Mouse (Mus musculus) kidney, adult 8-10 months (tissue): ENCODE measurements around the gene Msx2.
A peak's percentile ranks its signal among the peaks of the same experiment; 100 is the strongest.

ENCODE experiments used
- DNase-seq, 2 experiments: peaks; one replicate each; pipeline ENCODE4 v3.0.0; 2022

The Msx2 gene

DNA sequence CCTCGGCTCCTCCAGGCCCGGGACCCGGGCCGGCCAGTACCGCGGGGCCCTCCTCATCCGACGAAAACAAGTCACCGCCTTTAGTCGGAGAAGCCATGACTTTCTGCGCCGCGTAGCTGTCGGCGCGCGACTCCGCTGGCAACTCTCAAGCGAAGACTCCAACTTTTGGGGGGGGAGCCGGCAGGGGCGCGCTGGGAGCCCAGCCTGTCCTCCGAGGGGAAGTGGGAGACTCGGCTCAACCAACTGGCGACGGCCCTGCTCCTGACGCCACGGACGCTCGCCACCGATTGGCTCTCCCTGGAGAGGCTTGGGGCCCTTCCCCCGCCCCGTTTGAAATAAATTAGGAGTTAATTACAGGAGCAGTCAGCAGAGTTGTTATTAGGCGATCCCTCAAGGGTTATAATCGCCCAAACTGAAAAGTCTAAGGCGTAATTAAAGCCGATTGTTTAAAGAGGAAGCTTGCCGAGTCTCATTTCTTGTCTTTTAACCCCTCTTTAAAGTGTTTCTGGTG, at the start of gene Msx2:
Gene Msx2 (minus strand): TSS at position 461 of the 511 bp plus-strand sequence.
- peak; percentile 17 to 21 for DNase-seq

DNA sequence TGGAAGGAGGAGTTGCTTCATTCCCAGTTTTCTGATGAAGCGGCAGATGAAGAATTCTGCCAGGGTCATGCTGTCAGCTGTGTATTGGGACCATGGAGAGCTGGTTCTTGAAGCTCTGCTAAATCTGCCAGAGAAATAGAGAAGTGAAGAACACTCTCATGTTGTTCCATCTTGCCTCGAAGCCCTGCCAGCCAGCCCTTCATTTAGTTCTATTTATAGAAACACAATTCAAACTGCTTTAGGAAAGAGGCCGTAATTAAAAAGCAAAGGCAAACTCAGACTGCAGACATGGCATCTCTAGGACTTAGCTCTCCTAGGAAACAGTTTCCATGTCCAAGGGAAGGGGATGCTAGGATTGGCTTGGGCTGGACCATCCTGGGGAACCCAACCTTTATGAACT, 48.6 kb upstream of the Msx2 start:
- no peak for DNase-seq

DNA sequence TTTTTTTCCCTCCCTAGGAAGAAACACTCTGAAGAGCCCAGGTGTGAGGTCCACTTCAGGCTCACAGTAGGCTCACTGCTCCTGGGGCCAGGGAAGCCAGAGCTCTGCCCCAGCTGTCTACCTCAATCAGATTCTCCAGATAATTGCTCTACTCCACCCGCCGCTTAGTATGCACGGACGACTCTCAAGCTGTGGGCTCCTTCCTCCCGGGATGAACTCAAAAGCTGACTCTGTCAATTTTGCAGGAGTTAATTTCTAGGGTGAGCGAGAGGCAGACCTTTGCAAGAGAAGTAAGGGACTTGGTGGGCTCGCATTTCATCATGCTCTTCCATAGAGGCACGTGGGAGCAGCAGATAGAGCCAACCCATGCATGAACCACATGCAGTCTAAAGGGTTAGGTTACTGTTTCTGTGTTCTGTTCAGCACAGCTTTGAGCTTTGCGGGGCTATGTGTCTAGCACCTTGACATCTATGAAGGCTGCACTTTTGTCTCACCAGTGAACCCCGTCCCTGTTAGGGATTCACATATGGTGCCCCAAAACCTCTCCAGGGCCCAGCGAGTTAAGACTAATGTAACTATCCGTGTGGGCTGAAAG, 47.6 kb upstream of the Msx2 start:
- no peak for DNase-seq

DNA sequence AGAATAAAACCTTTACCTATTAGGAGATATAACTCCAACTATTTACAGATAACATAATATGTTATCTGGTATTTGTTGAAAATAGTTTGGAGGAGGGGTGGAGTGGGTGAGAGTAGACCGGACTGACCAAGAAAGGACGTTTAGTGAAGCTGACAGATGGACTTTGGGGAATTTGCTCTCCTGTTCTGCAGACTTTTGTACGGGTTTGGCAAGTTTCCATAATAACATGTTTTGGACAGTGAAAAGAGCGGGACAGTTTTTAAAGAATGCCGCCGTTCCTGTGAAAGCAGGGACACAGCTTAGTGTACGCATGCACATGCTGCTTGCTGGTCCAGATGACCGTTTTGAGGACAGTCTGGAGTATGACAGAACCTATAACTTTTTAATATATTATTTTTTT, 46.9 kb upstream of the Msx2 start:
- no peak for DNase-seq

DNA sequence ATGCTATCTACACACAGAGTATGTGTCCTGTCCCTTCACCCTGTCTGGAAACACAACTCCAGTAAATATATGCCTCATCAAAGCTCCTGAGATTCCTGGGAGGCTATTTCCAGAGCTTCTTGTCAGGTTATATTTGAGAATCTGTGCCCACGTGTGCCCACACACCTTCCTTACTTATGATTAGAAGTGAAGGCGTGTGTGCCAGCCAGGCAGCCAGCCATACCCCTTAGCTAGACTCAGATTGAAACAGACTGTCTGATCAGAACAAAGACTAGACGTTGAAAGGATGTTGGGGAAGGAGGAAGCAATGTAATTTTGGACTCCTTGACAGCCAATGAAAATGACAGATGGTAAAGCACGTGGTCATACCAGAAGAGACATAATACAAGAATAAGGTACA, 45.4 kb upstream of the Msx2 start:
- DNase-seq, result no peak

DNA sequence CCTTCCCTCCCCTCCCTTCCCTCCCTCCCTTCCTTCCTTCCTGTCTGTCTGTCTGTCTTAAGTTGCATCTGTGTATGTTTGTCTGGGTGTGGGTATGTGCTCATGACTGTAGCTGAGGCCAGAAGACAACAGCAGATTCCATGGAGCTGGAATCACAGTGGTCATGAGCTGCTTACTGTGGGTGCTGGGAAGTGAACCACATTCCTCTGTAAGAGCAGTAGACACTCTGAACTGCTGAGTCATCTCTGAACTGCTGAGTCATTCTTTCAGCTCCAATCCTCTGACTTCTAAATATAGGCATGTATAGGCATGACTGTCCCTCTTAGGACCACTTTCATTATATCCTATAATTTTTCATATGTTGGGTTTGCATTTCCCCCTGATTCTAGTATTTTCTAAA, 41.7 kb upstream of the Msx2 start:
- no peak for DNase-seq

DNA sequence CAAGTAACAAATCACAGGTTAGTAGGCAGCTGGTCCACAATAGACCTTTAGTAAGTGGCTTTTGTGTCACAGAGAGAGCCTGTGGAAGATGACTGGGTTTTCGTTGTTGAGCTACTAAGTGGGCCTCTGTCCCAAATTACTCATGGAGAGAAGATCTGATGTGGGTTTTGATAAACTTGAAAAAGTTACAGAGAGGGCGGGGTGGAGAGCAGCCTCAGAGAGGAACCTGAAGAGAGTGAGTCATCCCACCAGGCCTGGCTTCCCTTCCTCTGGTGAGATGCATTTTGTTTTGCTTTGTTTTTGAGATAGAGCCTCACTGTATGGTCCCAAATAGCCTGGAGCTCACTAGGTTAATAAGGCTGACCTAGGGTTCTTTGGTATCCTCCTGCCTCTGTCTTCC, 38.5 kb upstream of the Msx2 start:
- DNase-seq, result no peak

DNA sequence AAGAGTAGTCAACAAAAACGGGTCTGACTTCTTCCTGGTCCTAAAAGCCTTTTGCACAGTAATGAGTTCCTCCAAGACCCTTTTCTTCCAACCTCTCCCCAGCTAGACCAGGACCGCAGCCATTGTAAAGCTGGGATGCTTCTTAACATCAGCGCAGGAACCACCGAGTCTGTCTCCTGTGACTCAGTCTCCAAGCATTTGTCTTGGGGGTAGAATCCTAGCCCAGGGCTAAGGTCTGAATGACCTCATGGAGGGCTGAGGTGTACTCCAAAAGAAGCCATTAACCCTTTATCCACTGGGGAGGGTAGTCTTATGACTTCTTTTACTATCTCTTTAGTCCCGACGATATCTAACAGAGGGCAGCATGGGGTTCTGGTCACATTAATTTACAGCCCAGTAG, 29.5 kb upstream of the Msx2 start:
- no peak for DNase-seq

DNA sequence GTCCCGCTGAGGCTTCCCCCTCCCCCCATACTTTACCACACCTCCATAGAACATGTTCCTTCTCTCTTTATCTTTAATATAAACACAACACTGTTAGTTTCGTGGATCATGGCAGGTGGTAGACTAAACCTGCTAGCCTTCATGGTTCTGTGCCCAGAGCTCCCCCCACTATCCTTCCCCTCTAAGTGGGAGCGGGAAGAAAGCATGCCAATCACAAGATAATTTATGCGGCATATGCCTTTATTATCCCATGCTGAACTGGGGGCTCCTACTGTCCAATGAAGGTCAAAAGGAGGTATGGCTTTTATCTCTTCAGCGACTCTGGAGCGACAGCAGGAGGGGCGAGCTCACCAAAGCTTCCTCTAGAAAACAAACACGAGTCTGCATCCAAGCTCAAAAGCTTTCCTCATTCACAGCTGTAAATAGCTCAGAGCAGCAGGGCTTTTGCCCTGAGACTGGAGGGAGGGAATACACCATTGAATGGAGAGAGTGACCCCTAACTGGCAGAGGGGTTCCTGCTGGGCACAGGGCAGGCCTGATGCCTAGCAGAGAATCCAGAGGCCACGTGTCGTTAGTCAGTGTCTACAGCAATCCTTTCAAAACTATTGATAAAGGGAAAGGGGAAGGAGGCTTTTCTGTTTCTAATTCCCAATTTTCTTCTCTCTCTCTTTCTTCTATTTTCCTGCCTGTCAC, 28.8 kb upstream of the Msx2 start:
- DNase-seq, result no peak

DNA sequence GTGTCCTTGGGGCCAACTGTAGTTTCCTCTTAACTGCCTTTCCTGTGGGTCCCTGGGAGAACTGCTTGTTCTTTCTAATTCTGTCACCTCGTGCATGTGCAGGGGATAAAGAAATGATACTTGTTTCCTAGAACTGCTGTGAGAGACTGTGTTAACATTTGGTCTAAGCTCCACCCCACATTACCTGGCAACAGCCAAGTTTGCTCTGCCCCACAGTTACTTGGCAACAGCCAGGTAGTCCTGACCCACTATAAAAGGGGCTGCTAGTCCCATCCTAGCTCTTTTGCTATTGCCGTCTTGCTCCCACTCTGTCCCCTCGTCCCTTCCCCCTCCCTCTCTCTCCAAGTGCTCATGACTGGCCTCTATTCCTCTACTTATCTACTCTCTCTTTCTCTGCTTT, 28.2 kb upstream of the Msx2 start:
- DNase-seq, result no peak

DNA sequence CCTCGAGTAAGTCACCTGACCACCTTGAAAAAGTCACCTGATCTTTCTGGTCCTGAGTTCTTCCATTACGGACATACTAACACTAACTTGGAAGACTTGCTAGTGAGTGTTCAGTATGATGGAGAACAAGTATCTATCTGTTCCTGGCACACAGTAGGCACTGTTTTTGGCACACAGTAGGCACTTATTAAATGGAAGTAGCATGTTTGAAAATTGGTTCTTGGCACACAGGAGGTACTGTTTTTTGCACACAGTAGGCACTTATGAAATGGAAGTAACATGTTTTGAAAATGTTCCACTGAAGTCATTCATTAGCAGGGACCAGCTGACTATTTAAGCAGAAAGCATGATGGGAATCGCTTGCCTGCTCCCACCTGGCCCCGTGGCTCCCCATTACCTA, 13.6 kb upstream of the Msx2 start:
- no peak for DNase-seq

DNA sequence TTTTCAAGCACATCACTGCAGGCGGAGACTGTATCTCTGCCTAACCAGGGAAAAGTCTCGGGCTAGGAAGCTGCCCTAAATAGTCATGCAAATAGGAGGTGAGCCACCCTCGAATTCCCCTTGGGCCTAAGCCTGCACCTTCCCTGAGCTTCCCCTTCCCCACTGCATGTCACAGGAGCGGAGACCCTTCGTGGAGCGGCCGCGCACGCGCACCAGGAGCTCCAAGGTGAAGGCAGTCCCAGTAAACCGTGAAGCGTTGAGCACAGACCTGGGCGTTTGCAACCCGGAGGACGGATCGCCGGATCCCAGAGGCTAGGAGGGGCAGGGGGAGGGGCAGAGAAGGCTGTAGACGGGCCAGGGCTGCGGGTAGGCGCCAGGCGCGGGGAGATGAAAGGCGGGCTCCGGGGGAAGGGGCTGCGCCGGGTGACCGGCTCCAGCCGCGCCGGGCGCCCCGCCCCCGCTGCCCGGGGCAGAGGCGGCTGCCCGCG, 2.9 kb upstream of the Msx2 start:
- peak in 1 of 2 experiments; percentile 14 for DNase-seq

DNA sequence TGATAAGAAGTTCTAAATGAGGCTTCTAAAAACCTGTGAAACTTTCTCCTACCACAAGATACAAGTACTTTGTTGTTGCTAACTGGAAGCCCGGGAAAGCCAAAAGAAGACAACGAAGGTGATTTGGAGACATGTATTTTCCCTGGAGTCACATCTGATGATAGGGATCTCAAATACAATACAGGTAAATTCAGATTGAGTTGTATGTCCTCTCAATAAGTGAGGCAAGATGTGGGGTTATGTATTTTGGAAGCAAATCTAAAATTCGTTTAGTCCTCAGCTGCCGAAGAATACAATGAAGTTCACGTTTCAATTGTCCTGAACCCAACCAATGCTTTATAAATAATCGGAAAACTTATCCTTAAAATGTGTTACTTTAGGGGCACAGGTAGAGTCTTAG, 1.6 kb upstream of the Msx2 start:
- DNase-seq, result no peak

DNA sequence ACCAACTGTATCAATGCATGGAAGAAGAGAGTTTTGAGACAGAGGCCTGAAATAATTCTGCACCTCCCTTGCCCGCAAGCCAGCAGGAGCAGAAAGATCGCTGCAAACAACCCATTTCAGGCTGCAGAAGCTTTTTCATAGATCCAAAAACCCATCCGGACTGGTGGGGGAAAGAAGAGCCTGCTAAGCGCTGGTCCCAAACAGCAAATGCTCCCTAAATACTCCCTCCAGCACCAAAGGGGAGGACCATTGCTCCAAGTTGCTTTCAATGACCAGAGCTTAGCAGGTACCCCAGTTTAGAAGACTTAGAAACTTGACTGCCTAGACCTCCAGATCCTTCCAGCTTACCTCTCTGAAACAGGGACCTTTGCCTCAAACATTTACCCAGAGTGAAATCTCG, 1.1 kb upstream of the Msx2 start:
- DNase-seq, result no peak

DNA sequence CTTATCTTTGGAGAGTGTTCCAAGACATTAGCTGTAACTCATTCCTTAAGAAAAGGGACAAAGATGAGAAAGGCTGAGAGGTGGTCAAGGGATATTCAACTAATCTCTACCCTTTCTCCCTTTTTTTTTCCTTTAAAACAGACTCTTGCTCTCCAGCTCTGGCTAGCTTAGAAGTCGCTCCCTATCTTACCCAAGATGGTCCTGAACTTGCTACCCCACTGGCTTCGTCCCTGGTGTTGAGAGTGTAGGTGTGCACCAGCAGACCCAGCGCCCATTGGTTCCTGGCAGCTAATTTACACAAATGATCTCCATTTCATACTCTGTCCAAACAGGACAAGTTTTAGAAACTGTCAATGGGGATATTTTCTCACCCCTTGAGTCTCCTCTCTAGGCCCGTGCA, 417 bp upstream of the Msx2 start:
- DNase-seq, result no peak

DNA sequence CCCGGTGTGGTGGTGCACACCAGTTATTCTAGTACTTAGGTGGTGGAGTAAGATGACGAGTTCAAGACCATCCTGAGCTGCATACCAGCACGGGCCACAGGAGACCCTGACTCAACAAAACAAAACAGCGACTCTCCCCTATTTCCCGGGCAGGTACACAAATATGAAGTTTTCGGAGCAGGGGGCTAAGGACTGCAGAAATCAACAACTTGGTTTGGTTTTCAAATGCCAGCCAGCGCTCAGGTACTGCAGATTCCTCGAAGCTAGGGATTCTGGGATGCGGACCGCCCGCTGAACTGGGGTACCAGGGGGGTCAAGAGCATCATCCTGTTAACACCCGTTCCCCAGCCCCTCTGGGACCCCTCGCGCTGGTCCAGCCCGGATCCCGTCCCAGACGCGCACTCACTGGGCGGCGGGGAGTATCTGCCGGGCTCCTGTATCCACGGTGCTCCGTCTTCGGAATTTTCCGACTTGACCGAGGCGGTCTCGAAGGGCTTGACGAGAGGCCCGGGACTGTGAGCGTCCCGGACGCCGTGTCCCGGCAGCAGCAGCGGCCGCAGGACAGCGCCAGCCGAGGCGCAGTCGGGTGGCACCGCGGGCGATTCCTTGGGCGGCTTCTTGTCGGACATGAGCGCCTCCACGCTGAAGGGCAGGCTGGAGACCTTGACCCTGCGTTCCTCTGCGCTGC, 804 bp downstream of the Msx2 start:
- no peak for DNase-seq

DNA sequence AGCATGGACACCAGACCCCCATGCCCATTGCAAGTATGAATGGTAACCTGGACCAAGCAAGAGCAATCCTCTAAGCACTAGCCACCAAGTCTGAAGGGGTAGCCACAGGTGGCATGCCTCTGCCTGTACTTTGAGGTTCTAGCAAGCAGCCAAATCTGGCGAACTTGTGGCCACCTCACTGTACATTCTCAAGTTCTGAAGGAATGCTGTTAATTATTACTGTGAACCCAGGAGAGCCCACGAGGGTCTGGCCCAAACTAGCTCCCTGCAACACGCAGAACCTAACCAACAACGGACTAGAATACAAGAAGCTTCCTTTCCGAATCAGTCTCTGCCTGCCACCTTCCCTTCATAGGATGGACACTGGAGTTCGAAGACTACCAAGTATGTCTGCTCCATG, 1.5 kb downstream of the Msx2 start:
- DNase-seq, result no peak

DNA sequence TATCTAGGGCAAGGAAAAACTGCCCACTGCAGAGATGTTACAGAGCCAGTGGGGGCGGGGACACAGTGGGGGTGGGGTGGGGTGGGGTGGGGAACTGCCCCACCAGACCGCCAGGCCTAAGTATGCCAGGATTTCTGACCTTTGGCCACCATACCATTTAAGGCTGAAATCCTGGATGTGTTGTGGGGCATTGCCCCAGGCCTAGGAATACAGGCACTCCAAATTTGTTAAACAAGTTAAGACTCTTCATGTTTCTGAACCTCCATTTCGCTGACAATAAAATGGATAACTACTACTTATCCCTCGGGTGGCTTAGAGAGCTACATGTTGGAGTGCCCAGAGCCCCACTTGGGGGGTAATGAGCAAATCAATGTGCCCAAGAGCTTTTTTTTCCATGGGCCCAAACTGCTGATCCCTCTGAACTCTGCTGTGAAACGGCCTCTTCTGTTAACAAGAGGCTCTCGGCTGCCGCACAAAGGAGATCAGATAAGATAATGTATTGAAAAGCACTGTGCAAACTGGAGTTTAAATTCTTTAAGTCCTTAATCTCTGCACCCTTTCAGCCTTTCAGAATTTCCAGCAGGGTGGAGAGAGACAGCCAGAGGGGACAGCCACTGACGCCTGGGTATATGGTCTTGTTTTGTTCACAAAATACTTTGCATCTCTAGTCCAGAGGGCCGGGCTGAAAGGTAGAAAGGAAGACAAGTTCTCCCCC, 2.3 kb downstream of the Msx2 start:
- no peak for DNase-seq

DNA sequence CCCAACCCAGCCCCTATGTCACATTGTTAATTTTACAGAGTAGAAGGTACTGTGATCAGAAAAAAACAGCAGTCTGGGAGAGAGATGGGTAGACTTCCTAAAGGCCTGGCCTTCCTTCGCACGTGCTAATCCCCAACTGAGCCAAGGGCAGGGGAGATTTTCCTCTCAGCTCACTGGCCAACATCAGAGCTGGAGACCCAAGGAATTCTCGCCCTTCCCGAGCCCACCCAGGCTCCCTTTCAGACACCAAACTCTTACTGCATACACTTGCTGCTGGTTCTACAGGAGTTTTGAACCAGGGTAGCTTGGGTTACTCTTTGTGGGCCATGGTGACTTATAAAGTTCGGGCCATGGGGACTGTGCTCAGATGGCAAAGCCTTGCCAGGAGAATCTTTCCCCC, 3.1 kb downstream of the Msx2 start:
- no peak for DNase-seq

DNA sequence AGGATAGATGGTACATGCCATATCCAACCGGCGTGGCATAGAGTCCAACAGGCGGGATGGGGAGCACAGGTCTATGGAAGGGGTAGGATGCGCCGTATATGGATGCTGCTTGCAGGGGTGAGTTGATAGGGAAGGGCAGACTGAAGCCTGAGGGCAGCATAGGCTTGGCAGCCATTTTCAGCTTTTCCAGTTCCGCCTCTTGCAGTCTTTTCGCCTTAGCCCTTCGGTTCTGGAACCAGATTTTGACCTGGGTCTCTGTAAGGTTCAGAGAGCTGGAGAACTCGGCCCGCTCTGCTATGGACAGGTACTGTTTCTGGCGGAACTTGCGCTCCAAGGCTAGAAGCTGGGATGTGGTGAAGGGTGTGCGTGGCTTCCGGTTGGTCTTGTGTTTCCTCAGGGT, 4.7 kb downstream of the Msx2 start:
- DNase-seq, result no peak

DNA sequence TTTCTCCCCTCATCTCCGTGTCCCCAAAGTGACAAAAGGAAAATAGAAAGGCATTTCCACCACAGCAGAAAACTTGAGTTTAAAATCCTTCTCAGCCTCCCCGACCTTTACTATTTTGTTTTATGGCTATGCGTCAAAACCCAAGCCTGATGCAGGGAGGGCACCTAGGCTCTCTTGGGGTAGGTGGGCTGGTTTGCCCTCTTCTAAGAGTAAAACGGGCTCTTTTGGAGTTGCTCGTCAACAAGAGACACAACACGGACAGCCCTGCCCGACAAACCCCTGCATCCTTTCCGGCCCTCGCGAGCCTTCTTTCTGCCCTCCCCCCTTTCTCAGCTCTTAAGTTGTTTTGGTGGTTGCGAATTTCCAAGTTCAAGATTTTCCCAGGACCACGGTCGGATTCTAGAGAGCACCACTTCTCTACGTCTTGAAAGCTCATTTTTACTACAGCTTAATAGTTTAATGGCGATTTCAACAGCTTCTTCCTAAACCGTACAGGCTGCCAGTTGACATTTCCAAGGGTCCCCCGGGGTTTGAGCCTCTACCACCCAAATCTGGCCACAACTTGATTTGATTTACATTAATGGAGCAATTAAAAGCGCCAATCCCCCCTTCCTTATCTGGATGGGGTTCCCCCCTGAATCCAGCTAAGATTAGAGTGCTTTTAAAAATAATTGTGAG, 6.5 kb downstream of the Msx2 start:
- DNase-seq, result no peak

DNA sequence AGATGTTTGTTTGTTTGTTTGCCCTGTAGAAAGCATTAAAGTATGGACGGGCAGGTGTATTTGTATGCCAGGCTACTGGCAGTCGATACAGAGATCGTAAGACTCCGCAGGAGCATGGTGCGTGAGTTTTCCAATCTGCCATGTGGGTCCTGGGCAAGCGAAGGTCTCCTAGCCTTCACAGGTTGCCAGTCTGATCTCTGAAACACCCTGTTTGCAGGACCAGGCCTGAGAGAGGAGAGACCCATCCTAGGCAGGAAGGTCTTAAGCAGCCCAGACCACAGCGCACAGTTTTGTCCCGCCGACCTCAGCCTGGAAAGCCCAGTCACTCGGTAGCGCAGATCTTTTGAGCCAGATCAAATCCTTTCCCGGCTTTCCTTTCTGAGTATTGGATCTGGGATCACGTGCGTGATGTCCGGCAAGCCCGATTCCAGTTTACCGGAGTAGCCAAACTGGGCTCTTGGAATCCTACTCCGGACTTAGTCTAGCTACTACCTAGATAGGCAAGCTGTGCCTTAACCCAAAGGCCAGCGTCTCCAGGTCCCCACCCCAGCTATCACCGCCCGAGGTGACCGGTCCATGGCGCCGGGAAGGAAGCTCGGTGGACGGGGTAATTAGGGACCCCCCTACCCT, 7.6 kb downstream of the Msx2 start:
- no peak for DNase-seq
